Mouse (Mus musculus) limb, embryonic 14.5 days (tissue): ENCODE measurements around the gene Rap1gds1. TPM values are rescaled to one million over a fixed set of nuclear protein-coding genes. Genes with fewer than 3 reads are reported as not detected.
A peak's percentile ranks its signal among the peaks of the same experiment; 100 is the strongest.

Experiments
- ATAC-seq: fragments of 200-750 bp; cut with Nextera tagmentation; 2 replicates; pipeline ENCODE4 v1.8.0; 2017; ENCODE audit warnings: low read depth, moderate number of reproducible peaks, moderate TSS enrichment; ENCODE audit not compliant: low FRiP score
- DNase-seq: peaks from one replicate; pipeline ENCODE4 v3.0.0-alpha.2; 2015; ENCODE audit warnings: low spot score
- H3K27ac ChIP-seq: fragments of 300-500 bp; sonication (generic); replicated peaks from 2 replicates; pipeline ENCODE4 v1.5.1; 2014; ENCODE audit warnings: low read depth, mild to moderate bottlenecking, low read length, moderate library complexity, mixed read lengths
- H3K27me3 ChIP-seq: fragments of 300-500 bp; sonication (generic); 2 replicates; pipeline ENCODE4 v1.6.1; 2014; ENCODE audit warnings: low read length, mixed read lengths; ENCODE audit not compliant: control insufficient read depth, insufficient read depth
- H3K36me3 ChIP-seq: fragments of 300-500 bp; sonication (generic); 2 replicates; pipeline ENCODE4 v1.6.1; 2014; ENCODE audit warnings: mild to moderate bottlenecking, low read length, moderate library complexity, mixed read lengths; ENCODE audit not compliant: control insufficient read depth, insufficient read depth
- H3K4me1 ChIP-seq: fragments of 300-500 bp; sonication (generic); 2 replicates; pipeline ENCODE4 v1.6.1; 2014; ENCODE audit warnings: antibody characterized with exemption, low read length, mixed read lengths; ENCODE audit not compliant: control insufficient read depth, insufficient read depth
- H3K4me2 ChIP-seq: fragments of 300-500 bp; sonication (generic); replicated peaks from 2 replicates; pipeline ENCODE4 v1.6.1; 2014; ENCODE audit warnings: low read depth, mild to moderate bottlenecking, low read length, moderate library complexity; ENCODE audit not compliant: severe bottlenecking
- H3K4me3 ChIP-seq: fragments of 300-500 bp; sonication (generic); replicated peaks from 2 replicates; pipeline ENCODE4 v1.5.1; 2014; ENCODE audit warnings: low read length
- H3K9ac ChIP-seq: fragments of 300-500 bp; sonication (generic); 2 replicates; pipeline ENCODE4 v1.6.1; 2014; ENCODE audit warnings: mild to moderate bottlenecking, low read depth, low read length, moderate library complexity; ENCODE audit not compliant: severe bottlenecking
- H3K9me3 ChIP-seq: fragments of 300-500 bp; sonication (generic); 2 replicates; pipeline ENCODE4 v1.6.1; 2016; ENCODE audit warnings: low read length; ENCODE audit not compliant: control insufficient read depth
- POLR2A ChIP-seq: fragments of 200-500 bp; IDR thresholded peaks from 2 replicates; pipeline ENCODE4 v1.8.0; 2012; ENCODE audit warnings: inconsistent platforms, mild to moderate bottlenecking, moderate library complexity, borderline replicate concordance; ENCODE audit not compliant: insufficient read depth, insufficient read length; ENCODE audit errors: extremely low read depth
- WGBS: fragments of 180-500 bp; shearing (Covaris S2); extraction: QIAGEN DNeasy Blood & Tissue Kit; methylation state at CpG from one replicate; pipeline ENCODE4 v1.1.7; 2014; 5-methylcytosine and 5-hydroxymethylcytosine counted together
- polyA plus RNA-seq, 2 experiments: library from polyadenylated mRNA; depleted of rRNA in 1 of 2; stranded (reverse) in 1 of 2; unstranded in 1 of 2; fragments of >200 nt; fragmentation: Nextera tagmentation in 1 of 2; extraction: Ambion mirVana in 1 of 2; gene quantifications; 2 replicates each; pipeline versions ENCODE4 v1.2.1 to v1.2.3; 2012 to 2014

The Rap1gds1 gene
- polyA plus RNA-seq, 2 experiments, result 32.2 to 48.7 TPM

DNA sequence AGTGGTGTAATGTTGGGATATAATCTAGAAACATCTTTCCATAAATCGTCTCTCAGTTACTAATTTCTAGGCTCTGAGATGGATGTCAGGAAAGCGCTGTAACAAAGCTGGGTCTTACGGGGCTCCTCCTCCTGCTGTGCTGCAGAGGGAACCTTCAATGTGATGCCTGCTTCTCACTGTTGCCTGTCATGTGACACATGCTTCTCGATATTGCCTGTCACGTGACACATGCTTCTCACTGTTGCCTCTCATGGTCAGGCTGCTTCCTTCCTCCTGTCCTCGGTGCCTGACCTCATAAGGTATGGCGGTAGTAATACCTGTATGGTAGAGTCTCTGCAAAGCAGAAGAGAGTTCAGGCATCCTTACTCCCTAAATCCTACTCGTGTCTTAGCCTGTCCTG is 162.5 kb downstream of the Rap1gds1 start:
- Histone ChIP-seq H3K4me3 (no peak overlapping the region), H3K36me3 (no peaks in the 10 kb centered on the region), H3K4me1 (peaks cover 5% of the 10 kb centered on the region; the same call in 1 of the 2 replicates), H3K9me3 (no peaks in the 10 kb centered on the region), H3K27ac (no peak overlapping the region), H3K4me2 (no peak overlapping the region), H3K27me3 (no peaks in the 10 kb centered on the region), H3K9ac (no peak overlapping the region)
- DNase-seq, result no peak
- no peak for ATAC-seq
- WGBS, result 91% methylated on average over 8 of the region's 8 CpGs
- TF ChIP-seq POLR2A, result no peak

GRCm38 (mm10) chr3:138909313-138909712 is 165.7 kb downstream of the Rap1gds1 start:
- no peak overlapping the region for H3K27ac ChIP-seq
- H3K4me3 ChIP-seq, result no peak overlapping the region
- WGBS, result 83% methylated on average over 2 of the region's 2 CpGs
- H3K36me3 ChIP-seq, result no peaks in the 10 kb centered on the region
- peaks cover 10% of the 10 kb centered on the region for H3K4me1 ChIP-seq
- ATAC-seq (no peak), DNase-seq (no peak)
- no peak for TF ChIP-seq POLR2A
- no peak overlapping the region for H3K4me2 ChIP-seq
- no peak overlapping the region for H3K9ac ChIP-seq
- H3K9me3 ChIP-seq, result no peaks in the 10 kb centered on the region
- no peaks in the 10 kb centered on the region for H3K27me3 ChIP-seq

GRCm38 (mm10) chr3:138906112-138906880 is 168.7 kb downstream of the Rap1gds1 start:
- Histone ChIP-seq H3K4me2 (0 out of 2 replicates have a peak overlapping the region, but pooled peaks have one; percentile 10), H3K4me3 (no peak overlapping the region), H3K27ac (no peak overlapping the region)

GRCm38 (mm10) chr3:138905678-138906077 is 169.3 kb downstream of the Rap1gds1 start:
- Histone ChIP-seq H3K27me3 (no peaks in the 10 kb centered on the region), H3K4me3 (no peak overlapping the region), H3K9me3 (no peaks in the 10 kb centered on the region), H3K4me2 (0 out of 2 replicates have a peak overlapping the region, but pooled peaks have one; percentile 10), H3K27ac (peak overlapping the region; percentile 52; the same call in 1 of the 2 replicates), H3K36me3 (peaks cover 12% of the 10 kb centered on the region; the same call in 1 of the 2 replicates), H3K4me1 (peaks cover 10% of the 10 kb centered on the region), H3K9ac (no peak overlapping the region)
- ATAC-seq (no peak), DNase-seq (no peak)
- no peak for TF ChIP-seq POLR2A
- WGBS, result 37% methylated on average over 7 of the region's 7 CpGs

More at GRCm38 (mm10) chr3:138906112-138906880, 168.7 kb downstream of the Rap1gds1 start:
- Histone ChIP-seq H3K27me3 (no peaks in the 10 kb centered on the region), H3K36me3 (peaks cover 10% of the 10 kb centered on the region; the same call in 1 of the 2 replicates), H3K9ac (no peak overlapping the region), H3K4me1 (peaks cover 10% of the 10 kb centered on the region), H3K9me3 (no peaks in the 10 kb centered on the region)
- TF ChIP-seq POLR2A, result no peak
- peak; percentile 85 for DNase-seq
- ATAC-seq, result peak; percentile 62
- WGBS, result 11% methylated on average over 17 of the region's 17 CpGs

DNA sequence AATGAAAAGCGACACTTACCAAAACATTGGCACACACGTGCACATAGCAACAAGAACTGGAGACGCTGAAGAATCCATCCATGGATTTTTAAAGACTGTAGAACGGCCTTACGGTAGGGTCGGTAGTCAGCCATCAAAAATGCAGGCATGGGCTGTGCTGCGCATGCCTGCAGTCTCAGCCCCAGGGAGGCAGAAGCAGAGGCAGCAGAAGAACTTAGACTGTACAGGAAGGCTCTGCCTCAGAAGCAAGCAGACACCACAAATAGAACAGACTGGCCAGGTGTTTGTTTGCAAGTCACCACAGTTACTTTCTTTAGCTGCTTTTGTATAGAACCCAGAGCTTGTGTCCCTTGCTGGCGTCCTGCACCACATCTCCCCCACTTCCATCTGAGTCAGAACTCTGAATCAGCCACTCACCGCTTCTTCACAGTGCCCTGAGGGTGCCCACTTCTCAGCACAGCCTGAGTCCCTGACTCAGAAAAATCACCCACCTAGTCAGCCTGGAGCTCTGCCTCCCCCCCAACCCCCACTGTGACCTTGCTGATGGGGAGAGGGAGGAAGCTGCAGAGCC is 174.3 kb downstream of the Rap1gds1 start:
- WGBS, result 78% methylated on average over 9 of the region's 9 CpGs
- Histone ChIP-seq H3K36me3 (peaks cover 24% of the 10 kb centered on the region; the same call in 1 of the 2 replicates), H3K9me3 (no peaks in the 10 kb centered on the region), H3K27me3 (no peaks in the 10 kb centered on the region), H3K9ac (no peak overlapping the region), H3K27ac (no peak overlapping the region), H3K4me3 (no peak overlapping the region), H3K4me1 (peaks cover 4% of the 10 kb centered on the region), H3K4me2 (no peak overlapping the region)
- DNase-seq (no peak), ATAC-seq (no peak)
- no peak for TF ChIP-seq POLR2A
